24 mouse cellular contexts compared by ENCODE assay signal in the genomic region with DNA sequence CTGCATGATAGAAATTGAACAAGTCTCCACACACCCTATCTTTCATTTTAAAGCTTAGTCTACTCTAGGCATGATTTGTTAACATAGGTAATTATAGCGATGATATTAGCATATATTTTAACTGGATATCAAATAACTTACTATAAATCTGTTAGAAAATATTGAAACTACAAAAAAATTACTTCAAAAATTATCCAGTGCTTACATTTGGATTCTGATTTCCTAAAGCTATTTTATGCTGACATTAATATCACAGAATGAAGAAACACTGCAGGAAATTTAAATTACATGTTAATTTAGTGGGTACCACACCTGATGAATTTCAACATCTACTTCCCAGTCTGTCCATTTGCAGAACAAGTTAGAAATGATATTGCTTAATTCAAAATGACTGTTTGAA. TPM values are rescaled to one million over a fixed set of nuclear protein-coding genes. Genes with fewer than 3 reads are reported as not detected.
"Had no signal": no experiment of that assay in that cellular context is flagged by ENCODE, and none has a peak within 500 bp of the region (broad histone marks: within the 10 kb centered on the region; RNA-seq: fewer than 3 reads in every experiment).

A gene (plus strand): TSS at position 301 of the 400 bp plus-strand sequence.

- H3K9ac ChIP-seq: neural tube, embryonic 12.5 days; neural tube, embryonic 13.5 days; neural tube, embryonic 15.5 days; stomach, embryonic 15.5 days had no signal

- H3K4me3 ChIP-seq: neural tube, embryonic 12.5 days; neural tube, embryonic 13.5 days; neural tube, embryonic 15.5 days; stomach, embryonic 15.5 days had no signal

- H3K27ac ChIP-seq: neural tube, embryonic 12.5 days; neural tube, embryonic 13.5 days; neural tube, embryonic 15.5 days; stomach, embryonic 15.5 days had no signal

- H3K27me3 ChIP-seq: neural tube, embryonic 12.5 days; neural tube, embryonic 13.5 days; neural tube, embryonic 15.5 days; stomach, embryonic 15.5 days had no signal

- DNase-seq: retina, postnatal 1 day; right cerebral cortex, adult 18-20 months; right cerebral cortex, postnatal 14 days; right cerebral cortex, postnatal 25 days; right cerebral cortex, postnatal 4 days; spleen, adult 18-20 months; thymus, adult 18-20 months; thymus, adult 2 months; thymus, postnatal 14 days; thymus, postnatal 25 days; thymus, postnatal 36 days; thymus, postnatal 4 days had no signal

- H3K36me3 ChIP-seq: neural tube, embryonic 12.5 days; neural tube, embryonic 13.5 days; neural tube, embryonic 15.5 days; stomach, embryonic 15.5 days had no signal

- H3K4me1 ChIP-seq: neural tube, embryonic 12.5 days; neural tube, embryonic 13.5 days; neural tube, embryonic 15.5 days; stomach, embryonic 15.5 days had no signal

- H3K4me2 ChIP-seq: neural tube, embryonic 12.5 days; neural tube, embryonic 13.5 days; neural tube, embryonic 15.5 days; stomach, embryonic 15.5 days had no signal

- H3K9me3 ChIP-seq: neural tube, embryonic 12.5 days; neural tube, embryonic 13.5 days; neural tube, embryonic 15.5 days; stomach, embryonic 15.5 days had no signal

RNA-seq across cellular contexts. Expression of the gene that starts here (rescaled TPM):
- total RNA-seq: neutrophil, adult 5-6 weeks had no signal
- polyA plus RNA-seq: neural tube, embryonic 12.5 days; neural tube, embryonic 13.5 days; neural tube, embryonic 14.5 days; neural tube, embryonic 15.5 days; small intestine, adult 2 months; spleen, adult 2 months; stomach, embryonic 14.5 days; testis, adult 2 months; thymus, adult 2 months; thymus, postnatal 0 days; urinary bladder, adult 2 months had no signal
